Mouse (Mus musculus): ENCODE data around the gene 4933428G20Rik. TPM values are rescaled to one million over a fixed set of nuclear protein-coding genes. Genes with fewer than 3 reads are reported as not detected.

Gene 4933428G20Rik
- polyA plus RNA-seq, 1 experiment from 2014 or later = 0.87 TPM

DNA sequence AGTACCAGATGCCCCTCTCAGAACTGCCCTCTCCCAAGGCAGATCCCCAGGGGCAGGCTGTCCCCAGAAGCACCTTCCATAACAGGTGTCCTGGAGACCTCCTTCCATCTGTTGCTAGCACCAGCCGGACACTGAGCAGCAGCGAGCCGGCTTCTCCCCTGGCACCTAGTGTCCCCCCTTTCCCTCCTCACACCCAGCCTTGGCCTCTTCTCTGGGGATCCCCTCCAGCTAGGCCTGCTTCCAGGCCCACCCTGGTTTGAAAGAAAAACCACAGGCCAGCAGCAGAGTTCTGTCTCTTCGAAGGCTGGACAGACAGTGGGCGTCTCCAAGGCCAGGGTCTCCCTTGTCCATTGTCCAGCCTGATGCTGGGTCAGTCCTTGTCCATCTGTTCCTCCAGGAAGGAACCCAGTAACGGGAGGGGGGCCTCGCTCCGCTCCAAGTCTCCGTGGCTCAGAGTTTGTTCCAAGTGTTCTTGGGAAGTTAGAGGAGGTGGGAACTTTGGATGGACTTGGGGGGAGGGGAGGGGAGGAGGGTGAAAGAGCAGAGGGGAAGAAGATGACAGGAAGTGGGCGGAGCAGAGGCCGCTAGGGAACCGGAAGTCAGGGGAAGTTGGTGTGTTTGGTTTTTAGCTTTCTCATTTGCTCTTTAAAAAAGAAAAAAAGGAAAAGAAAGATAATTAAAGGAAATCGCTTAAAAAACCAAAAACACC is 11.7 kb upstream of the 4933428G20Rik start:
- peak overlapping the region; percentile 12; the same call in 1 of the 2 replicates for H3K4me2 ChIP-seq (replicated peaks)
- no peaks in the 10 kb centered on the region for H3K27me3 ChIP-seq (replicated peaks)
- no peak overlapping the region for H3K9ac ChIP-seq
- no peak overlapping the region for H3K4me3 ChIP-seq
- H3K9me3 ChIP-seq = no peaks in the 10 kb centered on the region
- H3K4me1 ChIP-seq = peaks cover 21% of the 10 kb centered on the region
- no peak overlapping the region for H3K27ac ChIP-seq
- WGBS = 52% methylated on average over 13 of the region's 13 CpGs
- no peak for ATAC-seq (ENCODE audit: low FRiP score, low read depth)
- H3K36me3 ChIP-seq = peaks cover 22% of the 10 kb centered on the region

DNA sequence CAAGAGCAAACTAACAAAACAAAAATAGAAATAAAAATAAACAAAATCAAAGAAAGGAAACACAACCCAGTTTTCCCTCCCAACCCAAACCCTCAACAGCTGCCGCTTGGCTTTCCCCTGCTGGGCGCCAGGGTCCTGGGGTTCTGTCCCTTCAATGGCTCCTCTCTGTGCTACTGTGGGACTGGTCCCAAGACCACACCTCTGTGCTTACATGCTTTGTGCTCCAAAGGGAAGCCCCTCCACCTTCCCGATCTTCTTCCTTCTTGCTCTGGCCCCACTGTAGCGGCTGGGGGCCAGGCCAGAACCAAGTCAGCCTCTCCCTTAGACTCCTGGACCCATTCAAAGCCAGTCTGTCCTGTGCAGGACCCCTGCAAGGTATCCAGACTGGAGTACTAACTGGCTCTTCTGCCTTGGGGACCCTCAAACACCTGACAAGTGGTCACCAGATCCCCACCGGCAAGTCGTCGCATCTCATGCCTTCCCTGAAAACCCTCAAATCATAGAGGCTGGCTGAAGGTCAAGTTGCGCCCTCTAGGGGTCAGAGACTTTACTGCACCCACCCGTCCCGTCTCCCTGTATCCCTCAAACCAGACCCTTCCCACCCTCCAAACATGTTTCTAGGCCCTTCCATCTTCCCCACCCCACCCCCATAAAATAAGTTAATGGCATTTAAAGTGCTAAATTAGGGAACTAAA is 11.0 kb upstream of the 4933428G20Rik start:
- WGBS = 35% methylated on average over 10 of the region's 10 CpGs
- Histone ChIP-seq H3K27me3 (replicated peaks) (no peaks in the 10 kb centered on the region), H3K4me3 (no peak overlapping the region), H3K9me3 (no peaks in the 10 kb centered on the region), H3K9ac (no peak overlapping the region), H3K27ac (no peak overlapping the region), H3K4me2 (replicated peaks) (0 out of 2 replicates have a peak overlapping the region, but pooled peaks have one; percentile 12), H3K36me3 (peaks cover 17% of the 10 kb centered on the region), H3K4me1 (peaks cover 21% of the 10 kb centered on the region)
- ATAC-seq (ENCODE audit: low FRiP score, low read depth) = no peak

DNA sequence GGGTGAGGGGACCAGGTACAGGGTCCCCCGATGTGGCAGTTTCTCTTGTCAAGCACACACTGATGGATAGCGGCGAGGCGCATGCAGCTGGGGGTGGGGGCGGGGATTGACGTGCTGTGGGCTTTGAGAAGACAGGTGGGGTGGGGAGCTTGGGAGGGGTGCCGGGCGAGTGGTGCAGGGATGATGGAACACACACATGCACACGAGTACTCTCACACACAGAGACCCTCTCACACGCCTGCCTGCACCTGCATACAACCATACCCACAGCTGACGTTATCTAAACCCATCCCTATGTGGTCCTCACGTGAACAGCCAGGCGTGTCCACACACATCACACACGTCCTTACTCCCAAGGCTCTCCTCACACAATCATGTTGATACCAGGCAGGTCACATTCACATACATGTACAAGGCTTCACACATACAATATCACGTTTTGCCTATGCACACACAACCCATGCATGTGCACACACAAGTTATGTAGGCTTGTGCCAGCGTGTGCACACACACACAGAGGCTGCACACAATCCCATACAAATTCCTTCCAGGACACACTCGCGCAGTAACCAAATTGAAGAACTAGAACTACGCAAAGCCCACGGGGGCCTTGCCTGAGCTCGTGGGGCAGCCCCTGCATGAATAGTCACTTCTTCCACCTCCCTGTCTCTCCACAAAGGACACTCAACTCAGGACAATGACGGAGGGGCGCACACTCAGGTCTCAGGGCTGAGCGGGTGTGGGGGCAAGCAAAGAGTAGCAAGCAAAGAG is 9.8 kb upstream of the 4933428G20Rik start:
- Histone ChIP-seq H3K4me3 (no peak overlapping the region), H3K4me2 (replicated peaks) (no peak overlapping the region), H3K36me3 (peaks cover 5% of the 10 kb centered on the region), H3K9me3 (no peaks in the 10 kb centered on the region), H3K4me1 (peaks cover 21% of the 10 kb centered on the region), H3K27me3 (replicated peaks) (no peaks in the 10 kb centered on the region), H3K9ac (no peak overlapping the region), H3K27ac (no peak overlapping the region)
- 57% methylated on average over 24 of the region's 24 CpGs for WGBS
- ATAC-seq (ENCODE audit: low FRiP score, low read depth) = peak; percentile 58

DNA sequence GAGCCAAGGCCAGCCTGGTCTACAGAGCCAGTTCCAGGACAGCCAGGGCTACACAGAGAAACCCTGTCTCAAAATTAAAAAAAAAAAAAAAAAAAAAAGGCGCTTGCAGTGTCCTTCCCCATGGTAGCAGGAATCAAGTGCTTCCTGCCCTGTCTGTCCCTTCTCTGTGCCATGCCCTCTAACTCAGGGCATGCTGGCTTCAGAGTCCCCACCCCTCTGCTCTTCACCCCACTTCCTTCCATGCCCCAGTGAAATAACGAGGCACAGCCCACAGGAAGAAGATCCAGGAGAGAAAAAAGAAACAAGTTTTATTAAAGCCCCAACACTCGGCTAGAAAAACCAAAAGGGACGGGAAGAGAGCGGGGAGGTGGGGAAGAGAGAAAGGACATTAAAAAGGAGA is 8.9 kb upstream of the 4933428G20Rik start:
- no peak overlapping the region for H3K4me3 ChIP-seq
- H3K36me3 ChIP-seq = no peaks in the 10 kb centered on the region; the same call in 1 of the 2 replicates
- WGBS = 62% methylated on average over 5 of the region's 5 CpGs
- H3K27ac ChIP-seq = no peak overlapping the region
- ATAC-seq (ENCODE audit: low FRiP score, low read depth) = no peak
- H3K9me3 ChIP-seq = no peaks in the 10 kb centered on the region
- H3K9ac ChIP-seq = no peak overlapping the region
- no peaks in the 10 kb centered on the region for H3K27me3 ChIP-seq (replicated peaks)
- H3K4me1 ChIP-seq = peaks cover 21% of the 10 kb centered on the region
- H3K4me2 ChIP-seq (replicated peaks) = no peak overlapping the region

DNA sequence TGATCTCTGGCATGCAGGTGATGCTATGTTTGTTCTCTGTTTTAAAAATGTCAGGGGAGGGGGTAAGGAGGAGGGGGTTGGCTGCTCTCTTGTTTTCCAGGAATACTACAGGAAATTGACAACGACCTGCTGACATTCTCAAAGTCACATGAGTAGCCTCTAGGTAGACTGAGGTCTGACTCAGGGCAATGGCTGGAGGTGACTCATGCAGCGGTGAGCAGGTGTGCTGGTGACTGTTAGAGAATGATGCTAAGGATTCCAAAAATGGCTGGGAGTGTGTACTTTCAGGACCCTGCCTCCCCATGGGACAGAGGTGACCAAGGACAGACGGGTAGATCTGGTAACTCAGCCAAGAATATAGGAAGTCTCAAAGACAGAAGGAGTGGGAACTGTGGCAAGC is 8.1 kb upstream of the 4933428G20Rik start:
- Histone ChIP-seq H3K36me3 (no peaks in the 10 kb centered on the region), H3K4me2 (replicated peaks) (no peak overlapping the region), H3K9ac (no peak overlapping the region), H3K27me3 (replicated peaks) (no peaks in the 10 kb centered on the region), H3K9me3 (no peaks in the 10 kb centered on the region), H3K4me3 (no peak overlapping the region), H3K27ac (no peak overlapping the region), H3K4me1 (peaks cover 21% of the 10 kb centered on the region)
- ATAC-seq (ENCODE audit: low FRiP score, low read depth) = no peak
- WGBS = 76% methylated on average over 3 of the region's 3 CpGs

DNA sequence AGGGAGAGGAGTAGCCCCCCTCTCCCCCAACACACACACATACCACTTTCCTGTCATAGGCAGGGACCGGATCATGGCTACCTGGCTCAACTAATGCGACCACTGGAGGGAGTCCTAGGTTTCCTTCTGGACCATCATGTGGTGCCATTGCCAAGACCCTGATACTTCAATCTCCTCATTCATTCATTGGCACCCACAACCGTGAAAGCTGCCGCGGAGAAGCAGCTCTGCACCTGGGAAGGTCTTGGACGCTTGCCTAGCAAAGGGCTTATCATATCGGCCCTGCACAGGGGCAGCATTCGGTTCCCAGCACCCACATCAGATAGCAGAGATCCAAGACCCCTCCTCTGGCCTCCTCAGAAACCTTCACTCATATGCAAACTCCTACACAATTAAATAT is 6.2 kb upstream of the 4933428G20Rik start:
- no peak overlapping the region for H3K4me2 ChIP-seq (replicated peaks)

DNA sequence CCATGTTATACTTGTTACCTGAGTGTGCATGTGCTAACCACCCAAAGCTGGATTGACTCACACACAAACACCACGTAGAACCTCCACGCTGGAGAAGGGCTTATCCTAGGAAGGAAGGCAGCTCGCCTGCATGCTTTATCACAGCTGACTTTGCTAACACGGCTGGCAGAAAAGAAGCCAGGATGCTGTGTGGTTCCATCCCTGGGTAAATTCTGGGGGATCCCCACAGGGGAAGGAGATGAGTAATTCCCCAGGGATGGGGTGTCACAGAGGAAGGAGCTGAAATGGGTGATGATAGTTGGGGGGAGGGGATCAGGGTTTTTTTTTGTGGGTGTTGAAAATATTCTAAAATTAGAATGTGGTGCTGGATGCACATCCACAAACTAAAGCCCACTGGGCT is 5.6 kb upstream of the 4933428G20Rik start:
- peaks cover 19% of the 10 kb centered on the region for H3K27me3 ChIP-seq (replicated peaks)
- no peak overlapping the region for H3K4me2 ChIP-seq (replicated peaks)
- no peak overlapping the region for H3K27ac ChIP-seq
- no peaks in the 10 kb centered on the region for H3K36me3 ChIP-seq
- H3K4me1 ChIP-seq = peaks cover 15% of the 10 kb centered on the region
- no peak for ATAC-seq (ENCODE audit: low FRiP score, low read depth)
- H3K9me3 ChIP-seq = no peaks in the 10 kb centered on the region
- H3K4me3 ChIP-seq = no peak overlapping the region
- H3K9ac ChIP-seq = no peak overlapping the region
- WGBS = 83% methylated on average over 4 of the region's 4 CpGs

More for the DNA sequence above, 6.2 kb upstream of the 4933428G20Rik start:
- no peak overlapping the region for H3K27ac ChIP-seq
- peaks cover 15% of the 10 kb centered on the region for H3K4me1 ChIP-seq
- peaks cover 14% of the 10 kb centered on the region for H3K27me3 ChIP-seq (replicated peaks)
- H3K4me3 ChIP-seq = no peak overlapping the region
- H3K9ac ChIP-seq = no peak overlapping the region
- H3K36me3 ChIP-seq = no peaks in the 10 kb centered on the region
- ATAC-seq (ENCODE audit: low FRiP score, low read depth) = no peak
- no peaks in the 10 kb centered on the region for H3K9me3 ChIP-seq
- WGBS = 64% methylated on average over 8 of the region's 8 CpGs

DNA sequence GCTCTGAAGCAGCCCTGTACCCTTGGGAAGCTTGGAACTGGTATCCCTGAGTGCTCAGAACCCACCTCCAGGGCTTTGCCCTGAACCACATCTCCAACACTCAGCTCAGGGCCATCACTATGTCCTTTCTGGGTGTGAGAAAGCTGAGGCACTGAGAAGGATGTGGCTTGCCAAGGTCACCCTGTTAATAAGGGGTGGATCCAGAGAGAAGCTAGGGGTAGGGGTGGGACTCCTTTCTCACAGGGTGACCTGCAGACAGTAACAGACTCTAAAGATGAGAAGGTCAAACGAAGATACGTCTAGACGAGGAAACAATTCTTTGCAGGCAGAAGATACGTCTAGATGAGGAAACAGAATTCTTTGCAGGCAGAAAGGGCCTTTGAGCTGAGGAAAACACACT is 2.7 kb upstream of the 4933428G20Rik start:
- peaks cover 48% of the 10 kb centered on the region for H3K27me3 ChIP-seq (replicated peaks)
- no peak overlapping the region for H3K27ac ChIP-seq
- peaks cover 15% of the 10 kb centered on the region for H3K4me1 ChIP-seq
- no peak overlapping the region for H3K9ac ChIP-seq
- H3K4me3 ChIP-seq = no peak overlapping the region
- no peaks in the 10 kb centered on the region for H3K9me3 ChIP-seq
- peaks cover under 1% of the 10 kb centered on the region for H3K36me3 ChIP-seq
- H3K4me2 ChIP-seq (replicated peaks) = no peak overlapping the region
- no peak for ATAC-seq (ENCODE audit: low FRiP score, low read depth)
- WGBS = 85% methylated on average over 4 of the region's 4 CpGs

DNA sequence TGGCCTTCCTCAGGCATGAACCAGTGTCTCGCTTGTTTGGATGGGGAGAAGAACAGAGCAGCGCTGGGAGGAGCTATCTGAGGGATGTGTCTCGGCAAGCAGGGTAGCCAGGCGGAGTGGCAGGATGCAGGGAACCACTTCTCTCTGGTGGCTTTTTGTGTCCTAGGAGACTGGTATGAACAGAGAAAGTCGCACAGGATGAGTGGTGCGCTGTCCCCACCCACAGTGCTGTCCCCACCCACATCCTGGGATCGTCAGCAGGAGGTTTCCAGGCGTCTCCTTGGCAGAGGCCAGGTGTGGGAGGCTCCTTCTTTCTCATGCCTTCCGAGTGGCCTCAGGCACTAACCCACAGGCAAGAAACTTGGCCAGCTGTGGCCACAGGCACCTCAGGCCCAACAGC is 2.2 kb upstream of the 4933428G20Rik start:
- WGBS = 37% methylated on average over 9 of the region's 9 CpGs
- Histone ChIP-seq H3K9me3 (no peaks in the 10 kb centered on the region), H3K27me3 (replicated peaks) (peaks cover 53% of the 10 kb centered on the region), H3K4me1 (peaks cover 15% of the 10 kb centered on the region), H3K4me2 (replicated peaks) (no peak overlapping the region), H3K9ac (no peak overlapping the region), H3K27ac (no peak overlapping the region), H3K36me3 (peaks cover 5% of the 10 kb centered on the region), H3K4me3 (no peak overlapping the region)
- ATAC-seq (ENCODE audit: low FRiP score, low read depth) = no peak

DNA sequence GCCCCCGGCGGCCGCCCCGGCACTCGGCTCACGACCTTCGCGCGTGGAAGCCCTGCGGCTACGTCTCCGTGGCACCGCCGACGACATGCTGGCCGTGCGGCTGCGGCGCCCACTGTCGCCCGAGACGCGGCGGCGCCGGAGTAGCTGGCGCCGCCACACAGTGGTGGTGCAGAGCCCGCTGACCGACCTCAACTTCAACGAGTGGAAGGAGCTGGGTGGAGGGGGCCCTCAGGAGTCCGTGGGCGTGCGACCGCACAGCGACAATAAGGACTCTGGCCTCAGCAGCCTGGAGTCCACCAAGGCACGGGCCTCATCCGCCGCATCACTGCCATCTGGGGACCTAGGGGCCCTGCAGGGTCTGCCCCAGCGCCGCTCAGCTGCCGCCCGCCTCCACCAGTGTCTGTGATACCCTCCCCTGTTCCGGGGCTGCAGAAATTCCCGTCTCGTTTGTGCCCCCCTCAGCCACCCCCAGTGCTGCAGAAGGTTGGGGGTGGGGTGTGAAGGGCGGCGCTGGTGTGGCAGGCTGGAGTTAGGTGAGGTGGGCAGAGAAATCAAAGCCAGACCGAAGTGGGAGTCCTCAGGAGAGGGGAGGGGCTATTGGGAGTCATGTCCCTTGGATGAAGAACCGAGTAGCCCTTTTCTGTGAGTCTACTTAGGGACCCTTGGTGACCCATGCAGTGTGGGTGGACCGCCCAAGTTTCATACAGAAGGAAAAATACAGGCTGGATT is 744 bp upstream of the 4933428G20Rik start:
- peaks cover 15% of the 10 kb centered on the region for H3K4me1 ChIP-seq
- 11% methylated on average over 51 of the region's 51 CpGs for WGBS
- H3K27me3 ChIP-seq (replicated peaks) = peaks cover 63% of the 10 kb centered on the region
- peaks cover 5% of the 10 kb centered on the region for H3K36me3 ChIP-seq
- H3K9ac ChIP-seq = peak overlapping the region; percentile 56; the same call in 1 of the 2 replicates
- 0 out of 2 replicates have a peak, but pooled peaks have one; percentile 33 for ATAC-seq (ENCODE audit: low FRiP score, low read depth)
- peak overlapping the region; percentile 34 for H3K4me3 ChIP-seq
- H3K9me3 ChIP-seq = no peaks in the 10 kb centered on the region
- H3K4me2 ChIP-seq (replicated peaks) = peak overlapping the region; percentile 72
- H3K27ac ChIP-seq = no peak overlapping the region

DNA sequence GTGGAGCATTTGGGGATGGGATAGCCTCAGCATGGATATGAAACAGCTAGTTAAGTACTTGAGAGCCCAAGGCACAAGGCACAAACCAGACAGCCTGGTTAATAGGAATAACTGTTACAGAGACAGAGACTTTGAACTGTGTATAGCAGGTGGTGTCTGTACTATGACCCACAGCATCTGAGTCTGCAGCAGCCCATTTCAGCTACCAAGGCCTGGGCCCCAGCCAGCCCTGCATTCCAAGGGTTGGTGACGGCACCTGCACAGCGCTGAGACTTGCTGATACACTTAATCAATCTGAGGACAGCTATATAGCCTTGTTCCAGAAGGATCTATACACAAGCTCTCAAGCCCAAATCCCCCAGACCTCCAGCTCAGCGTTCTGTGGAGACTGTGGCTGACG is 2.6 kb downstream of the 4933428G20Rik start:
- WGBS = 87% methylated on average over 4 of the region's 4 CpGs
- Histone ChIP-seq H3K4me2 (replicated peaks) (no peak overlapping the region), H3K4me3 (no peak overlapping the region), H3K27ac (no peak overlapping the region), H3K9ac (no peak overlapping the region), H3K27me3 (replicated peaks) (peaks cover 62% of the 10 kb centered on the region), H3K9me3 (no peaks in the 10 kb centered on the region), H3K4me1 (peaks cover 15% of the 10 kb centered on the region), H3K36me3 (peaks cover 15% of the 10 kb centered on the region)
- no peak for ATAC-seq (ENCODE audit: low FRiP score, low read depth)

DNA sequence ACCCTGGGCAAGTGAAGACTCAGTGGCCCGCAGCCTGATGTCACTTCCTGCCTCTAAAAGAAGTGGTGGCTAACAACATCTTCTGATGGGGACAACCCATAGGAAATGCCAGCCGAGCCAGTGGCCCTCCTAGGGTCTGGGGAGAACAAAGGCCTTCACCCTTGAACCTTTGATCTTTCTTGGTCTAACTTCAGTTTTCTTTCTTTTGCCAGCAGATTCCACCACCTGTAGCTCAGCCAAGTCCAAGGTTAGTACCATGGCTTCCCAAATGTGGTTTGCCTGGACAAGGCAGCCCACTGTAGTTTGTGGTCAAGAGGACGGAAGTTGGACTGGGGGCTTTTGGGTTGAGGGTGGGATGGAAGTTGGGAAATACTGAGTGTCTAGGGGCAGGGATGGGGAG is 7.3 kb downstream of the 4933428G20Rik start:
- Histone ChIP-seq H3K27me3 (replicated peaks) (peaks cover 15% of the 10 kb centered on the region), H3K4me2 (replicated peaks) (no peak overlapping the region), H3K9ac (no peak overlapping the region), H3K4me1 (no peaks in the 10 kb centered on the region), H3K27ac (no peak overlapping the region), H3K36me3 (peaks cover 25% of the 10 kb centered on the region), H3K4me3 (no peak overlapping the region), H3K9me3 (no peaks in the 10 kb centered on the region)
- ATAC-seq (ENCODE audit: low FRiP score, low read depth) = no peak
- 85% methylated on average over 3 of the region's 3 CpGs for WGBS
